Mouse (Mus musculus) cerebellum, adult 2 months (tissue): ENCODE measurements around the gene Gcc1. TPM values are rescaled to one million over a fixed set of nuclear protein-coding genes. Genes with fewer than 3 reads are reported as not detected.

ENCODE experiments used
- DNase-seq, 2 experiments: peaks; one replicate each; pipeline ENCODE4 v3.0.0; 2021
- H3K27ac ChIP-seq: fragments of 200-500 bp; 2 replicates; pipeline ENCODE4 v1.5.1; 2012; ENCODE audit warnings: low read length, control low read depth, inconsistent platforms; ENCODE audit not compliant: insufficient read depth
- H3K27me3 ChIP-seq: fragments of 200-500 bp; 2 replicates; pipeline ENCODE4 v1.6.1; 2012; ENCODE audit warnings: inconsistent platforms, mild to moderate bottlenecking, low read length, moderate library complexity; ENCODE audit not compliant: control insufficient read depth, insufficient read depth
- H3K4me1 ChIP-seq: fragments of 200-500 bp; 2 replicates; pipeline ENCODE4 v1.6.1; 2011; ENCODE audit warnings: low read length; ENCODE audit not compliant: control insufficient read depth, insufficient read depth
- H3K4me3 ChIP-seq: fragments of 200-500 bp; replicated peaks from 2 replicates; pipeline ENCODE3; 2011; ENCODE audit warnings: mild to moderate bottlenecking, low read depth, low read length, control low read depth; ENCODE audit not compliant: insufficient read depth
- CTCF ChIP-seq: fragments of 200-500 bp; IDR thresholded peaks from 2 replicates; pipeline ENCODE4 v1.5.1; 2011; ENCODE audit warnings: low read depth, mild to moderate bottlenecking, control low read depth, low read length, moderate library complexity, borderline replicate concordance; ENCODE audit not compliant: insufficient read depth
- POLR2A ChIP-seq: fragments of 200-500 bp; IDR thresholded peaks from 2 replicates; pipeline ENCODE4 v1.6.1; 2011; ENCODE audit warnings: low read length, control low read depth, borderline replicate concordance; ENCODE audit not compliant: insufficient read depth
- WGBS: fragments of 180-500 bp; shearing (Covaris S2); methylation state at CpG from one replicate; pipeline ENCODE4 v1.1.7; 2018; 5-methylcytosine and 5-hydroxymethylcytosine counted together
- polyA plus RNA-seq: library from polyadenylated mRNA; depleted of rRNA; stranded (reverse); fragments of >200 nt; gene quantifications from 2 replicates; pipeline ENCODE4 v1.2.3, GENCODE M21; 2012

Gcc1 gene
- polyA plus RNA-seq, 1 experiment, result 12.4 TPM

DNA sequence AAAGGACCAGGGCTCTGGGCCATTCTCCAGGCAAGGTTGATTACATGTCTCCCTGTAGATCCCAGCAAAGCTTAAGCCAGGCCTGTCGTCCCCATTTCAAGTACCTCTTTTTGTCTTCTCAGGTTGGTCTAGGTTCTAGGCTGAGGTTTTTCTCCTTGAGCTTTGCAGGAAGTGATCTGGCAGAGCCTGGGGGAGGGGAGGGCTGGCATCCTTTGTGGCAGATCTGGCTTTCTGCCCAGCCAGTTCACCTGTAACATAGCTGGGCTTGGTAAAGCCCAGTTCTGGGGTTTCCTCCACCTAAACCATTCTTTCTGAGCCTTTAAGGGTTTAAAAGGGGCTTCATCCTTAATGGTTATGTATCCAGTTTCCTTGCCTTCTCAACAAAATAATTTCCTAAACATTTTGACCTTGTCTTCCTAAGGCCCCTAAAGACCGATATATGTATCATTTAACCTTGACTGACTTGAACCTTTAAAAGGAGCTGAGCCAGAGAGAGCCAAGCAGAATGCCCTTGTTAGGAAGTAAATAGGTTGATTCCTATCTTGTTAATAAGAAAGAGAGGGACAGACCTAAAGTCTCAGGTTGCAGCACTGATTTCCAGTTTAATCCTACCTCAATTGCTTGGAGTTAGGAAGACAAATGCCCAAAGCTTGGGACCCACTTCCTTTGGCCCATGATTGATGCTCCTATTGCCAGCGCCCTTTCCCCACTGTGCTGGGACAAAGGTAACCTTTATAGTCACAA lies 922 bp downstream of the Gcc1 start, which contains the start of gene Fscn3:
Fscn3 (plus strand) TSS at position 694 of the 744 bp plus-strand sequence.
- Histone ChIP-seq H3K27ac (no peak within 1 kb of the TSS), H3K4me3 (no peak within 1 kb of the TSS), H3K4me1 (peaks cover 26% of the 10 kb centered on the region), H3K27me3 (no peaks in the 10 kb centered on the region)
- WGBS, result 75% methylated on average over 3 of the region's 3 CpGs
- TF ChIP-seq POLR2A (no peak), CTCF (no peak)
- DNase-seq, result peak; percentile 44 to 47

DNA sequence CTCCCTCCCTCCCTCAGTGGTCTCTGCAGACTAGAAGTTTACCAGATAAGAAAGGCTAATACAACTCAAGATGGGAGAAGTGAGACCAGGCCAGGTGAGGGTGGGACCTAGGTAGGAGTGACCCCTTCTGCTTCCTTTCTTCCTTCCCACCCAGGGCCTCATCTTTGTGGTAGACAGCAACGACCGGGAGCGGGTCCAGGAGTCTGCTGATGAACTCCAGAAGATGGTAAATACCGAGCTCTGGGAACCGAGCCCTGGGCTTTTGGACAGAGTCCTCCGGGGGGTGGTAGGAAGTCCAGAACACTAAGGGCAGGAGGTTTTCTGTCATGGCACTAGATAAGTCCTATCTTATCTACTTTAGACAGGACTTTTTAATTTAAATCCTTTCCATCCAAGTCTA lies 3.2 kb downstream of the Gcc1 start:
- H3K4me1 ChIP-seq, result peaks cover 28% of the 10 kb centered on the region
- 19% methylated on average over 6 of the region's 6 CpGs for WGBS
- DNase-seq, result peak; percentile 46 to 59
- H3K4me3 ChIP-seq, result peak overlapping the region; percentile 46
- TF ChIP-seq POLR2A, result no peak
- no peak for TF ChIP-seq CTCF
- H3K27ac ChIP-seq, result no peak overlapping the region
- no peaks in the 10 kb centered on the region for H3K27me3 ChIP-seq

DNA sequence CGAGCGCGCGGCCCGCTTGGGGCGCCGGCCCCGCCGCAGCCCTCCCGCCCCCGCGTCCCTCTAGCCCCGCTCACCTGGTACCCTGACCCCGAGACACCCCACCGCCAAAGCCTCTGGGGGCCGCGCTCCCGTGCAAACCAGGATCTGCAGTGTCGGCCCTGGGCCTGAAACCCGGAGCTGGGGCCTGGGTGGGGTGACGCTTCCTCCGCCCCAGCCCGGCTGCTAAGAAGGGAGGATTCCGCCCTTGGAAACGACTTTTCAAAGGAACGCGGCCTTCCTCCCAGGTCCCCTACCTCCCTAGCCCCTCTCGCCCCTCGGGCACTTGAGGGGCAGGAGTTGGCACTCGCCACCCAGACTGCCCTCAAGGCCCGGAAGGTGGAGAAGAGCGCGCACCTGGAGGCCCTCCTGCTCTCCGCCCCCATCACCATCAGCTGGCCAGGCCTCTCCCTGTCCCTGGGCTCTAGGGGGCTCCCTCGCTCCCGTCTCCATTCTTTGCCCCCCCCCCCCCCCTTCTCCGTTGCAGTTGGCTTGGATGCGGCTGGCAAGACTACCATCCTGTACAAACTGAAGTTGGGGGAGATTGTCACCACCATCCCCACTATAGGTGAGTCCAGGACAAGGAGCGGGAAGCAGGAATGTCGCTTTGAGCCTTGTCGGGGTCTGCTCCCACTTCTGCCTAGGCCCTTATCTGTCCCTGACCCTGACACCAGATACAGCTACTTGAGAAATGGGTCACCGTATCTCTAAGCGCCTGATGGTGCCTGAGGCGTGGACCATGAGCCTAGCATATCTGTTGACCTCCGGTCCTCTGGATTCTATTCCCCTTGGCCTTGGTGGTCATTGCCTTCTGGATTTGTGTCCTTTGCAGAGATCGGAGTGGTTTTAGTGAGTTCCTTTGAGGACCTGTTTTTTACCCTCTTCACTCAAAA lies 4.2 kb downstream of the Gcc1 start:
- Histone ChIP-seq H3K4me1 (peaks cover 25% of the 10 kb centered on the region), H3K4me3 (peak overlapping the region; percentile 81), H3K27me3 (no peaks in the 10 kb centered on the region), H3K27ac (peak overlapping the region; percentile 86)
- 7% methylated on average over 46 of the region's 46 CpGs for WGBS
- DNase-seq, result peak; percentile 81
- TF ChIP-seq POLR2A, result 0 out of 2 replicates have a peak, but pooled peaks have one; percentile 25
- no peak; the same call in 1 of the 2 replicates for TF ChIP-seq CTCF

DNA sequence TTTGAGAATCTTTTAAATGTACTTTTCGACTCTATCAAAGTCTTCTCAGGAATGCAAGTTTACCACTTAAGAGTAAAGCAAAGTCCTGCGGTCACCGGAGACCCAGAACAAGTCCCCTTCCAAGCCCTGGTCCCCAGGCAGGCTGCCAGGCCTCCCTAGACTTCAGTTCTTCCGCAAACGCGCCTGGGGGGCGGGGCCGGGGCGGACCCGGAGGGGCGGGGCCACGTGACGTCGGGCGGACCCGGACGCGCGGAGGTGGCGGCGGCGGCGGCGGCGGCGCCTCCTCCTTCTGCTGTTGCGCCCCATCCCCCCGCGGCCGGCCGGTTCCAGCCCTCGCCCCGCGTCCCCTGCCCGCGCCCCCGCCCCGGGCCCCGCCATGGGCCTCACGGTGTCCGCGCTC lies 4.9 kb downstream of the Gcc1 start, which contains the start of gene Arf5:
Arf5 (plus strand) TSS at position 248 of the 400 bp plus-strand sequence.
- TF ChIP-seq POLR2A (no peak), CTCF (no peak)
- DNase-seq, result peak; percentile 93
- WGBS, result 2% methylated on average over 17 of the region's 42 CpGs
- Histone ChIP-seq H3K27me3 (no peaks in the 10 kb centered on the region), H3K4me3 (peak within 1 kb of the TSS; percentile 81), H3K4me1 (peaks cover 28% of the 10 kb centered on the region), H3K27ac (peak within 1 kb of the TSS; percentile 86)

DNA sequence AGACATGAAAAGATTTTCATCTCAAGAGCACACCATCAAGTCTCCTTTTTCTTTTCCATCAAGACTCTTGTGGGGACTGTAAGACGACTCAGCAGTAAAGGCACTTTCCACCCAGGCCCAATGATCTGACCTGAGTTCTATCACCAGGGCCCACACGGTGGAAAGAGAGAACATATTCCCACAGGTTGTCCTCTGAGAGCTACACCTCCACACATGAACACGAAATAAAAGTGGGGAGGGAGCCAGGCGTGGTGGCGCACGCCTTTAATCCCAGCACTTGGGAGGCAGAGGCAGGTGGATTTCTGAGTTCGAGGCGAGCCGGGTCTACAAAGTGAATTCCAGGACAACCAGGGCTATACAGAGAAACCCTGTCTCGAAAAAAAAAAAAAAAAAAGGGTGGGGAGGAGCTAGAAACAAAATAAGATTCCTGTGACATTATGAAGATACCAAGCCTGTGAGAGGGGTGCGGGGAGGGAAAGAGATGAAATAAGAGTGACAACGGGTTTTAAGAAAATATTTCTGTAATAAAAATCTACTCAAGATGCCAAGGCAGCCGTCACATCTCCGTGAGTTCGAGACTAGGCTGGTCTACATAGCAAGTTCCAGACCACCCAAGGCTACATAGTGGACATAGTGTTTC lies 5.4 kb downstream of the Gcc1 start:
- 67% methylated on average over 15 of the region's 15 CpGs for WGBS
- Histone ChIP-seq H3K27me3 (no peaks in the 10 kb centered on the region), H3K4me1 (peaks cover 34% of the 10 kb centered on the region), H3K27ac (no peak overlapping the region; the same call in 1 of the 2 replicates), H3K4me3 (peak overlapping the region; percentile 57)
- peak; percentile 24 to 25 for DNase-seq
- TF ChIP-seq CTCF, result no peak
- TF ChIP-seq POLR2A, result no peak

DNA sequence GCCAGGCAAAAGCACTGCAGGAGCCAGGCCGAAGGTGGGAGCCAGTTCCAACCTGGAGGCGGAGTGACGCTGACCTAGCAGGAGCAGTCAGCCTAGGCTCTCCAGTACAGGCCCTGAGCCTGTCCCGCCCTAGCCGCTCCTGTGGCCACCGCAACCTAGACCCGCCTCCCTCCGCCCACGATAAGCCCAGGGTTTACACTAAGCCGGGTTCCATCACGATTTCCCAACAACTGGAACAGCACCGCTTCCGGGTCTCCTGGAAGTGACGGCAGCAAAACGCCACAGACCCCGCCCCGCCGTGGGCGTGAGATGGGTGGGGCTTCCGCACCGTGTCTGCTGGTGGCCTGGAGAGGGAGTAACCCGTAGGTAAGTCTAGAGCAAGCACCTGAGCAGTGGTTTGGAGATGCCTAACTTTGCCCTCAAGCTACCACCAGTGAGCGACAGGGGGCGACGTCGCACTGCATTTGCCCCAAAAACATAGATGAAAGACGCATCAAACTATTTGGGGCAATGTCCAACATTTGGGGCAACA lies 6.7 kb downstream of the Gcc1 start:
- 1% methylated on average over 27 of the region's 27 CpGs for WGBS
- H3K27ac ChIP-seq, result peak overlapping the region; percentile 36

DNA sequence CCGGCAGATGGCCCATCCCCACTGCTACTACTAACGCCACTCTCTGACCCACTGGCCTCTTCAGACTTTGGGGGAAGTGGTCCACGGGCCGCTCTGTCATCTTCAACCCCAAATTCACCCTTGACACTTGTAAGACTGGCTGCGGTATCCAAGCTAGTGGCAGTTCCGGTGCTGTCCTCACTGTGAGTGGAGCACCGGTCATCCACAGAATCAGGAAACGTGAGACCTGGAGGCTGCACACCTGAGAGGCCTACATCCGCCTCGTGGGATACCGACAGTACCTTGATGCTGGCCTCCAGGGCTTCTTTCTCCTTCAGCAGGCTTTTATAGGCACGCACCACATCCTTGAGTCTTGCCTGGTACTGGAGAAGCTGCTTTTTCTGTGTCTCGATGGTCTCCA lies 7.3 kb downstream of the Gcc1 start:
- peaks cover 27% of the 10 kb centered on the region for H3K4me1 ChIP-seq

More for the DNA sequence above, 6.7 kb downstream of the Gcc1 start:
- DNase-seq, result peak; percentile 93
- Histone ChIP-seq H3K4me3 (peak overlapping the region; percentile 78), H3K4me1 (peaks cover 30% of the 10 kb centered on the region), H3K27me3 (no peaks in the 10 kb centered on the region)
- TF ChIP-seq CTCF, result peak; percentile 74
- TF ChIP-seq POLR2A, result peak; percentile 67; the same call in 1 of the 2 replicates

More for the DNA sequence above, 7.3 kb downstream of the Gcc1 start:
- peak in 1 of 2 experiments; percentile 21 for DNase-seq
- no peaks in the 10 kb centered on the region for H3K27me3 ChIP-seq
- peak overlapping the region; percentile 78 for H3K4me3 ChIP-seq
- H3K27ac ChIP-seq, result no peak overlapping the region
- no peak for TF ChIP-seq CTCF
- no peak for TF ChIP-seq POLR2A
- 15% methylated on average over 13 of the region's 13 CpGs for WGBS
